Mouse (Mus musculus): ENCODE measurements at regions not wholly inside any gene's neighbourhood (a gene's known extent, or its start where the extent isn't known, plus 50 kb on each side); places are given as distances from the start of the nearest gene placed in this dataset.

- WGBS, result 64% methylated on average over 7 of the region's 7 CpGs
- ATAC-seq (ENCODE audit: borderline replicate concordance, extremely low read depth, low FRiP score, low TSS enrichment), result no peak
- Histone ChIP-seq H3K9ac (no peak overlapping the region), H3K4me2 (no peak overlapping the region), H3K27me3 (no peaks in the 10 kb centered on the region), H3K27ac (no peak overlapping the region), H3K36me3 (no peaks in the 10 kb centered on the region), H3K9me3 (no peaks in the 10 kb centered on the region), H3K4me3 (no peak overlapping the region), H3K4me1 (peaks cover 29% of the 10 kb centered on the region)
Measured at GRCm38 (mm10) chr3:149331251-149331960, 341.1 kb upstream of the Adgrl2 start.

GRCm38 (mm10) chr3:149330716-149331115 lies 340.4 kb upstream of the Adgrl2 start:
- Histone ChIP-seq H3K4me2 (no peak overlapping the region), H3K9ac (no peak overlapping the region), H3K27ac (no peak overlapping the region), H3K4me1 (peaks cover 32% of the 10 kb centered on the region), H3K27me3 (no peaks in the 10 kb centered on the region), H3K4me3 (no peak overlapping the region), H3K36me3 (no peaks in the 10 kb centered on the region), H3K9me3 (no peaks in the 10 kb centered on the region)
- ATAC-seq (ENCODE audit: borderline replicate concordance, extremely low read depth, low FRiP score, low TSS enrichment), result 0 out of 2 replicates have a peak, but pooled peaks have one; percentile 13
- WGBS, result 72% methylated on average over 10 of the region's 10 CpGs

GRCm38 (mm10) chr3:149330041-149330440 lies 339.7 kb upstream of the Adgrl2 start:
- H3K36me3 ChIP-seq, result no peaks in the 10 kb centered on the region
- H3K4me3 ChIP-seq, result no peak overlapping the region
- no peak overlapping the region for H3K27ac ChIP-seq
- no peaks in the 10 kb centered on the region for H3K9me3 ChIP-seq
- H3K27me3 ChIP-seq, result no peaks in the 10 kb centered on the region
- H3K4me1 ChIP-seq, result peaks cover 28% of the 10 kb centered on the region
- no peak overlapping the region for H3K9ac ChIP-seq
- ATAC-seq (ENCODE audit: borderline replicate concordance, extremely low read depth, low FRiP score, low TSS enrichment), result no peak
- WGBS, result 87% methylated on average over 10 of the region's 10 CpGs
- H3K4me2 ChIP-seq, result no peak overlapping the region

GRCm38 (mm10) chr3:149329615-149330014 lies 339.3 kb upstream of the Adgrl2 start:
- Histone ChIP-seq H3K9me3 (no peaks in the 10 kb centered on the region), H3K4me3 (no peak overlapping the region), H3K9ac (no peak overlapping the region), H3K4me1 (peaks cover 24% of the 10 kb centered on the region), H3K27ac (no peak overlapping the region), H3K27me3 (no peaks in the 10 kb centered on the region), H3K4me2 (no peak overlapping the region), H3K36me3 (no peaks in the 10 kb centered on the region)
- ATAC-seq (ENCODE audit: borderline replicate concordance, extremely low read depth, low FRiP score, low TSS enrichment), result no peak
- 79% methylated on average over 6 of the region's 6 CpGs for WGBS

GRCm38 (mm10) chr3:149326664-149327063 lies 336.3 kb upstream of the Adgrl2 start:
- Histone ChIP-seq H3K36me3 (no peaks in the 10 kb centered on the region), H3K4me1 (0 out of 2 replicates have a peak, but pooled peaks cover 8% of the 10 kb centered on the region), H3K9me3 (no peaks in the 10 kb centered on the region), H3K27me3 (no peaks in the 10 kb centered on the region), H3K27ac (peak overlapping the region; percentile 57), H3K4me2 (no peak overlapping the region), H3K4me3 (no peak overlapping the region), H3K9ac (no peak overlapping the region)
- WGBS, result 20% methylated on average over 5 of the region's 5 CpGs
- ATAC-seq (ENCODE audit: borderline replicate concordance, extremely low read depth, low FRiP score, low TSS enrichment), result peak; percentile 74; the same call in 1 of the 2 replicates

GRCm38 (mm10) chr3:149324088-149324487 lies 333.7 kb upstream of the Adgrl2 start:
- Histone ChIP-seq H3K27me3 (no peaks in the 10 kb centered on the region), H3K4me3 (no peak overlapping the region), H3K9ac (no peak overlapping the region), H3K4me1 (0 out of 2 replicates have a peak, but pooled peaks cover 6% of the 10 kb centered on the region), H3K4me2 (no peak overlapping the region), H3K9me3 (no peaks in the 10 kb centered on the region), H3K27ac (no peak overlapping the region), H3K36me3 (no peaks in the 10 kb centered on the region)
- ATAC-seq (ENCODE audit: borderline replicate concordance, extremely low read depth, low FRiP score, low TSS enrichment), result no peak
- WGBS, result 65% methylated on average over 2 of the region's 2 CpGs

- no peaks in the 10 kb centered on the region for H3K36me3 ChIP-seq
- H3K9ac ChIP-seq, result no peak overlapping the region
- 23% methylated on average over 9 of the region's 9 CpGs for WGBS
- no peaks in the 10 kb centered on the region for H3K9me3 ChIP-seq
- H3K4me2 ChIP-seq, result no peak overlapping the region
- no peak overlapping the region for H3K4me3 ChIP-seq
- H3K4me1 ChIP-seq, result peaks cover 7% of the 10 kb centered on the region; the same call in 1 of the 2 replicates
- peak; percentile 39; the same call in 1 of the 2 replicates for ATAC-seq (ENCODE audit: borderline replicate concordance, extremely low read depth, low FRiP score, low TSS enrichment)
- H3K27ac ChIP-seq, result no peak overlapping the region
- no peaks in the 10 kb centered on the region for H3K27me3 ChIP-seq
Measured at GRCm38 (mm10) chr3:149318728-149319127, 328.4 kb upstream of the Adgrl2 start.

GRCm38 (mm10) chr3:149314258-149314657 lies 323.9 kb upstream of the Adgrl2 start:
- H3K4me2 ChIP-seq, result no peak overlapping the region
- peaks cover 7% of the 10 kb centered on the region; the same call in 1 of the 2 replicates for H3K4me1 ChIP-seq
- no peaks in the 10 kb centered on the region for H3K27me3 ChIP-seq
- H3K9me3 ChIP-seq, result no peaks in the 10 kb centered on the region
- WGBS, result 68% methylated on average over 4 of the region's 4 CpGs
- no peak overlapping the region for H3K27ac ChIP-seq
- H3K36me3 ChIP-seq, result no peaks in the 10 kb centered on the region
- no peak overlapping the region for H3K4me3 ChIP-seq
- H3K9ac ChIP-seq, result no peak overlapping the region
- no peak for ATAC-seq (ENCODE audit: borderline replicate concordance, extremely low read depth, low FRiP score, low TSS enrichment)

- Histone ChIP-seq H3K27ac (no peak overlapping the region), H3K9ac (no peak overlapping the region), H3K27me3 (no peaks in the 10 kb centered on the region), H3K4me2 (no peak overlapping the region), H3K4me1 (no peaks in the 10 kb centered on the region), H3K9me3 (no peaks in the 10 kb centered on the region), H3K36me3 (no peaks in the 10 kb centered on the region), H3K4me3 (no peak overlapping the region)
- 86% methylated on average over 6 of the region's 6 CpGs for WGBS
- ATAC-seq (ENCODE audit: borderline replicate concordance, extremely low read depth, low FRiP score, low TSS enrichment), result no peak
Measured at GRCm38 (mm10) chr3:149313217-149313616, 322.9 kb upstream of the Adgrl2 start.

- Histone ChIP-seq H3K4me3 (no peak overlapping the region), H3K27me3 (no peaks in the 10 kb centered on the region), H3K4me2 (no peak overlapping the region), H3K9ac (no peak overlapping the region), H3K36me3 (no peaks in the 10 kb centered on the region), H3K9me3 (no peaks in the 10 kb centered on the region), H3K27ac (no peak overlapping the region), H3K4me1 (no peaks in the 10 kb centered on the region)
- 85% methylated on average over 8 of the region's 8 CpGs for WGBS
- no peak for ATAC-seq (ENCODE audit: borderline replicate concordance, extremely low read depth, low FRiP score, low TSS enrichment)
Measured at GRCm38 (mm10) chr3:149311576-149311975, 321.2 kb upstream of the Adgrl2 start.

GRCm38 (mm10) chr3:149306709-149307108 lies 316.4 kb upstream of the Adgrl2 start:
- Histone ChIP-seq H3K27me3 (no peaks in the 10 kb centered on the region), H3K9me3 (no peaks in the 10 kb centered on the region), H3K4me3 (no peak overlapping the region), H3K36me3 (no peaks in the 10 kb centered on the region), H3K9ac (no peak overlapping the region), H3K4me1 (0 out of 2 replicates have a peak, but pooled peaks cover 7% of the 10 kb centered on the region), H3K27ac (no peak overlapping the region), H3K4me2 (no peak overlapping the region)
- no peak for ATAC-seq (ENCODE audit: borderline replicate concordance, extremely low read depth, low FRiP score, low TSS enrichment)
- WGBS, result 67% methylated on average over 3 of the region's 3 CpGs

- H3K9me3 ChIP-seq, result no peaks in the 10 kb centered on the region
- no peak overlapping the region for H3K4me2 ChIP-seq
- no peak overlapping the region for H3K27ac ChIP-seq
- no peaks in the 10 kb centered on the region for H3K27me3 ChIP-seq
- H3K9ac ChIP-seq, result no peak overlapping the region
- no peaks in the 10 kb centered on the region for H3K36me3 ChIP-seq
- 0 out of 2 replicates have a peak, but pooled peaks cover 7% of the 10 kb centered on the region for H3K4me1 ChIP-seq
- H3K4me3 ChIP-seq, result no peak overlapping the region
- no peak for ATAC-seq (ENCODE audit: borderline replicate concordance, extremely low read depth, low FRiP score, low TSS enrichment)
- 54% methylated on average over 5 of the region's 5 CpGs for WGBS
Measured at GRCm38 (mm10) chr3:149306291-149306690, 315.9 kb upstream of the Adgrl2 start.

Measured in lung, embryonic 15.5 days (tissue).